Mouse (Mus musculus): ENCODE measurements around the gene Pam16. TPM values are rescaled to one million over a fixed set of nuclear protein-coding genes. Genes with fewer than 3 reads are reported as not detected.

Pam16 gene
- polyA plus RNA-seq (2015; fragmentation: Nextera tagmentation; extraction: Ambion mirVana) = 66.8 and 69.2 TPM in 2 replicates

DNA sequence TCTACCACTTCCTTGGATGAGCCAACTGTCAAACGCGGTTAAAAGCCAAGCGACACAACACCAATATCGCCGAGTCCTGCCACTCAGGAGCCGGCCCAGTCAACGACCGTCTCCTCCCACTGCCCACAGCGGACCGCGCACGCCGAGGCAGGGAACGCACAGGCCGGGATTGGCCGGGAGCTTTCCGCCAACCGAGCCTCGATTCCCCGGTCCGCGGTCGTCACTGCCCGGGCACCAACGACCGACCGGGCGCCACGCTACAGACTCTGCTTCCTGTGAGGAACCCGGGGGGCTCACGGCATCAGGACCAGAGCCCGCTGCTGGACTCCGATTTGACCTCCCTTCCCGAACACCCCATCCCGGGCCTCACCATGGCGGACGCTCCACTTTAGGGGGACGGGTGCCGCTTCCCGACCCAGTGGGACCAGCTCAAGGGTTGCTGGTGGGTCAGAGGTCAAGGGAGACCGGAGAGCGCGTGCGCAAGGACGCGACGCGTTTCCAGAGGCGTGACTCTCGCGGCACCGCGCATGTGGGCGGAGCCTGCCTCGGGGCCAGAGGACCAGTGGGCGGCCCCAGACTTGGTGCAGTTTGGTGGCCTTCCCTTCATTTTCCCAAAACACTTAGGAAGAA, at the start of gene Pam16:
Gene Pam16, minus strand, starts transcription at position 508 of the 630 bp plus-strand sequence.

DNA sequence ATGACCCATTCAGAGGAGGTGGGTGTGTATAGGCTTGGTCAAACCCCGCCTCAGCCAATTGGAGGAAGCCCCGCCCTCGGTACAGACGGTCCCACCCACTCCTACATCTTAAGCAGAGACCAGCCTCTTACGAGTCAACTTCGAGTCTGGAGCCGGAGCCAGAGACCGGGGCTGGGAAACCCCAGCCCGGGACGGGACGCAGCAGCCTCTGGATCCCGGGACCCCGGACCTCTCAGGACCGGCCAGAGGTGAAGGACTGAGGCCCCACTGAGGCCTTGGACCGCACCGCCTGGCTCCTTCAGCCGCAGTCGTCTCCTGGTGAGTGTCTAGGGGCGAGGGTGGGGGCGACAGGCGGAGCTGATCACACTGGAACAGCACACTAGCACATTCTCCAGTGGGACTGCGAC, 15.0 kb upstream of the Pam16 start, which contains the start of the genes Vasn and Dnaja3:
Gene Vasn, plus strand, starts transcription at position 111 of the 407 bp plus-strand sequence.
Gene Dnaja3, plus strand, starts transcription at position 159 of the 407 bp plus-strand sequence.

GRCm38 (mm10) chr16:4593971-4594813, 30.6 kb downstream of the Pam16 start, which contains the start of gene Glis2:
Glis2 (plus strand) TSS chr16:4594713.

Other genes with a start within 250 kb of the Pam16 start
- gene Adcy9, start 204.5 kb downstream of the Pam16 start, polyA plus RNA-seq (2015; fragmentation: Nextera tagmentation; extraction: Ambion mirVana) = 0.83 and 0.96 TPM in 2 replicates
- gene Srl, start 83.2 kb downstream of the Pam16 start, polyA plus RNA-seq (2015; fragmentation: Nextera tagmentation; extraction: Ambion mirVana) = 1.5 and 2.0 TPM in 2 replicates
- gene Tfap4, start 65.1 kb downstream of the Pam16 start, polyA plus RNA-seq (2015; fragmentation: Nextera tagmentation; extraction: Ambion mirVana) = 10.5 and 11.2 TPM in 2 replicates
- 9.8 and 10.2 TPM in 2 replicates for gene Glis2, start 30.3 kb downstream of the Pam16 start, polyA plus RNA-seq (2015; fragmentation: Nextera tagmentation; extraction: Ambion mirVana)
- gene Vasn, start 15.0 kb upstream of the Pam16 start, polyA plus RNA-seq (2015; fragmentation: Nextera tagmentation; extraction: Ambion mirVana) = 7.3 and 8.3 TPM in 2 replicates
- gene Dnaja3, start 15.0 kb upstream of the Pam16 start, polyA plus RNA-seq (2015; fragmentation: Nextera tagmentation; extraction: Ambion mirVana) = 36.9 and 37.4 TPM in 2 replicates
- 15.3 and 24.0 TPM in 2 replicates for gene Coro7, start 54.8 kb upstream of the Pam16 start, polyA plus RNA-seq (2015; fragmentation: Nextera tagmentation; extraction: Ambion mirVana)
- gene Nmral1, start 94.4 kb upstream of the Pam16 start, polyA plus RNA-seq (2015; fragmentation: Nextera tagmentation; extraction: Ambion mirVana) = 52.4 and 53.4 TPM in 2 replicates
- 33.7 and 40.2 TPM in 2 replicates for gene Hmox2, start 101.4 kb upstream of the Pam16 start, polyA plus RNA-seq (2015; fragmentation: Nextera tagmentation; extraction: Ambion mirVana)
- gene Cdip1, start 165.3 kb upstream of the Pam16 start, polyA plus RNA-seq (2015; fragmentation: Nextera tagmentation; extraction: Ambion mirVana) = 17.1 and 20.0 TPM in 2 replicates
- 0.15 and 0.16 TPM in 2 replicates for gene 4930562C15Rik, start 210.4 kb upstream of the Pam16 start, polyA plus RNA-seq (2015; fragmentation: Nextera tagmentation; extraction: Ambion mirVana)

Measured in spleen, postnatal 0 days (tissue).